Mouse (Mus musculus) myocyte (in vitro differentiated cells): ENCODE data around the gene Gm43738. TPM values are rescaled to one million over a fixed set of nuclear protein-coding genes. Genes with fewer than 3 reads are reported as not detected.
A peak's percentile ranks its signal among the peaks of the same experiment; 100 is the strongest.

Source experiments
- H3K27me3 ChIP-seq: one replicate; pipeline ENCODE4 v1.6.1; 2011; ENCODE audit not compliant: control insufficient read depth, insufficient read depth, insufficient read length
- H3K36me3 ChIP-seq: one replicate; pipeline ENCODE4 v1.6.1; 2011; ENCODE audit not compliant: control insufficient read depth, insufficient read depth
- H3K4me2 ChIP-seq: one replicate; pipeline ENCODE4 v1.6.1; 2011; ENCODE audit warnings: low read depth, control low read depth
- H3K4me3 ChIP-seq: one replicate; pipeline ENCODE4 v1.5.1; 2011; ENCODE audit warnings: mild to moderate bottlenecking, control low read depth, moderate library complexity
- H3K79me2 ChIP-seq: one replicate; pipeline ENCODE4 v1.6.1; 2011; ENCODE audit not compliant: control insufficient read depth, insufficient read depth
- H3ac ChIP-seq: one replicate; pipeline ENCODE4 v1.6.1; 2011; ENCODE audit not compliant: control insufficient read depth, insufficient read length
- CEBPB ChIP-seq: IDR thresholded peaks from 2 replicates; pipeline ENCODE4 v1.6.1; 2011; ENCODE audit warnings: mild to moderate bottlenecking, moderate library complexity; ENCODE audit not compliant: poor library complexity, insufficient read depth, severe bottlenecking
- E2F4 ChIP-seq: IDR thresholded peaks from one replicate; pipeline ENCODE4 v1.6.1; 2011; ENCODE audit warnings: mild to moderate bottlenecking, control low read depth, moderate library complexity; ENCODE audit not compliant: insufficient read depth
- MAX ChIP-seq: IDR thresholded peaks from one replicate; pipeline ENCODE4 v1.6.1; 2011; ENCODE audit warnings: low read depth, mild to moderate bottlenecking, control low read depth
- MYOD1 ChIP-seq, 3 experiments: IDR thresholded peaks; one replicate each; pipeline ENCODE4 v1.6.1; 2011; ENCODE audit warnings: control low read depth in 2 of 3, low read depth in 2 of 3, mild to moderate bottlenecking in 2 of 3, moderate library complexity in 1 of 3; ENCODE audit not compliant: insufficient read length in 2 of 3, control insufficient read depth in 1 of 3
- MYOG ChIP-seq, 3 experiments: IDR thresholded peaks; one replicate each; pipeline ENCODE4 v1.6.1; 2011; ENCODE audit warnings: control low read depth in 2 of 3, low read depth in 2 of 3, mild to moderate bottlenecking in 2 of 3; ENCODE audit not compliant: insufficient read length in 2 of 3, control insufficient read depth in 1 of 3, insufficient read depth in 1 of 3
- POLR2A ChIP-seq: IDR thresholded peaks from one replicate; pipeline ENCODE4 v1.6.1; 2011; ENCODE audit warnings: low read depth, mild to moderate bottlenecking, control low read depth, moderate library complexity; ENCODE audit not compliant: insufficient read length
- POLR2AphosphoS2 ChIP-seq: IDR thresholded peaks from one replicate; pipeline ENCODE4 v1.6.1; 2011; ENCODE audit warnings: low read depth, control low read depth; ENCODE audit not compliant: insufficient read length
- REST ChIP-seq: IDR thresholded peaks from one replicate; pipeline ENCODE4 v1.6.1; 2011; ENCODE audit warnings: mild to moderate bottlenecking, control low read depth, moderate library complexity; ENCODE audit not compliant: insufficient read depth, insufficient read length
- SRF ChIP-seq: IDR thresholded peaks from one replicate; pipeline ENCODE4 v1.6.1; 2011; ENCODE audit warnings: low read depth; ENCODE audit not compliant: control insufficient read depth, insufficient read length
- TCF12 ChIP-seq: IDR thresholded peaks from one replicate; pipeline ENCODE4 v1.6.1; 2011; ENCODE audit warnings: mild to moderate bottlenecking, control low read depth; ENCODE audit not compliant: poor library complexity, insufficient read depth, severe bottlenecking
- TCF3 ChIP-seq: IDR thresholded peaks from one replicate; pipeline ENCODE4 v1.6.1; 2011; ENCODE audit warnings: low read depth, control low read depth; ENCODE audit not compliant: insufficient read length
- USF1 ChIP-seq: IDR thresholded peaks from one replicate; pipeline ENCODE4 v1.6.1; 2011; ENCODE audit warnings: low read depth, mild to moderate bottlenecking, control low read depth, moderate library complexity
- polyA plus RNA-seq: library from polyadenylated mRNA; unstranded; fragments of >200 nt; fragmentation: generic; extraction: Trizol; gene quantifications from one replicate; pipeline ENCODE4 v1.2.1, GENCODE M21; 2012; ENCODE audit warnings: missing spikeins

Gene Gm43738
- polyA plus RNA-seq, 1 experiment: 0.02 TPM

DNA sequence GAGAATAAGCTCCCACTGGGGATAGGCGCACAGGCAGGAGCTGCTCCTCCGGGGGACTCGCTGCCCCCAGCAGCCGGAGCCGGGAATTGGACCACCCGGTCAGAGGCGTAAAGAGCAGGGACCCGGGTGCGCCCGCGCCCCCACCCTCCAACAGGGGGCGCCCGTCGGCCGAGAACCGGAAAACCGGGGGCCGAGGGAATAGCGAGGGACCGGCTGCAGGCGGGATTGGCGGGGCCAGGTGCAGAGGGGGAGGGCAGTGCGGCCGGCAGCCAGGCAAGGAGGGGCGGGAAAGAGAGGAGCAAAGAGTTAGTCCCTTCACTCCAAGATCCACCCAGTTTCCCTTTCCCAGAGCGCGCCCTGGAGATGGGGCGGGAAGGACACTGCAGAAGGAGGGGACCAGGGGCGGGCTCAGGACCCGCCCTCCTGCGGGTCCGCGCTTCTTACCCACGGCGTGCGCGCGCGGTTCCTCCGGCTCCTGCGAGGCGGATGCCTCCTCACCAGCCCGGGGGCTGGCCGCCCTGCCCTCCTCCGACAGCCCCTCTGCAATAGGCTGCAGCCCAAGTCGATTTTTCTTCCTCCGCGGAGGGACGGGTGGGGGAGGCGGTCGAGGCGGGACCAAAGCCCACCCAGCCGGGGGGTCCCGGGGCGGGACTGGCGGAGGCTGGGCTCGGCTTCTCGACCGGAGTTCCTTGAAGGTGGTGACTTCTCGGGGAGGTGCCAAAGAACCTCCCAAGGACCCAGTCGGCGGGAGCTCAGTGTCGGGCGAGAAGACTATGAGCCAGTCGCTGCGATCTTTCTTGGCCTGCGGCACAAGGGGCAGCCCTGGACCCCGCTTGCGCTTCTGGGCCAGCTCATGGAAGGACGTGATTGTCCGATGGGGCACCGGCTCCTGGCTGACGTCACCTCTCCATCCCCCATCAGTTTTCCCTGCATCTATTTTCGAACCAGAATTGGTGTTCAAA lies 9.9 kb downstream of the Gm43738 start:
- no peaks in the 10 kb centered on the region for H3K36me3 ChIP-seq
- TF ChIP-seq TCF12 (peak; percentile 89), REST (no peak), MYOG (IDR thresholded peaks at IDR 0.05; ENCODE audit: control insufficient read depth in 1 of 3, insufficient read depth in 1 of 3, insufficient read length in 2 of 3, low read depth in 2 of 3) (peak in 2 of 3 experiments; percentile 14 to 75), TCF3 (peak; percentile 97), POLR2A (peak; percentile 83), POLR2AphosphoS2 (peak; percentile 86), MYOD1 (IDR thresholded peaks at IDR 0.05; ENCODE audit: control insufficient read depth in 1 of 3, insufficient read length in 2 of 3, low read depth in 2 of 3) (peak in 2 of 3 experiments; percentile 100), MAX (no peak), E2F4 (no peak), SRF (peak; percentile 45), USF1 (no peak), CEBPB (no peak)
- peak overlapping the region; percentile 39 for H3ac ChIP-seq
- H3K4me2 ChIP-seq: peak overlapping the region; percentile 99
- H3K79me2 ChIP-seq: no peaks in the 10 kb centered on the region
- H3K4me3 ChIP-seq: peak overlapping the region; percentile 73
- no peaks in the 10 kb centered on the region for H3K27me3 ChIP-seq

DNA sequence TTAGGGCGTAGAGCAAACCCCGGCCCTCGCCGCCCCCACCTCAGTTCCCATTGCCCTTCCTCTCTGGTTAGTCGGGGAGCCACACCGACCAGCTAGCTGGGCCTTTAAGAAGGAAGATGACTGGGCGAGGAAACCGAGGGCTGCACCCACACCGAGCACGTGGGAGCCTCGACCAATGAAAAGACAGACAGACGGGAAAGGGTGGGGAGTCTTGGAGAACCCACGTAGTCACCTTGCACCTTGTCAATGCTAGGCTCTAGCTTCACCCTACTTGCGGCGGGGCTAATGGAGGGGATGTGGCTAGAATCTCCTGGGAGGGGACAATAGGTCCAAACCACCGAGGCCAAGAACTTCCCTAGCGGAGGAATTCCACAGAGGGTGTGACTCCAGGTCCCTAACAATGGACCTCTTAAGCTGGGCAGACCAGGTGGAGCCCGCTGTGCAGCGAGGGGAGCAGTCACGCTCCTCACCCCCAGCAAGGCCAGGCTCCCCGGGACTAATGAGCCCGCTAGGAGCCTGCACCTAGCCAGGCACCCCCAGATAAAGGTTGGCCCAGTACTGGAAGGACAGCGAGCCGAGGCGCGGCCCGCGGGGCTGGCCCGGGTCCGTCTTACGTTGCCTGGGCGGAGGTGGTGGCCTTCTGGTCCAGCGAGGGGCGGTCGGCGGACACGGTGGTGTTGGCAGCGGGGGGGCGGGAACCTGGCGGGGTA lies 10.9 kb downstream of the Gm43738 start:
- Histone ChIP-seq H3ac (peak overlapping the region; percentile 39), H3K79me2 (no peaks in the 10 kb centered on the region), H3K36me3 (no peaks in the 10 kb centered on the region), H3K4me2 (peak overlapping the region; percentile 99), H3K27me3 (no peaks in the 10 kb centered on the region), H3K4me3 (peak overlapping the region; percentile 73)
- TF ChIP-seq E2F4: no peak
- TF ChIP-seq TCF12: no peak
- TF ChIP-seq POLR2A: peak; percentile 77
- TF ChIP-seq SRF: no peak
- peak; percentile 98 for TF ChIP-seq USF1
- no peak for TF ChIP-seq TCF3
- no peak for TF ChIP-seq CEBPB
- TF ChIP-seq REST: no peak
- peak; percentile 75 for TF ChIP-seq POLR2AphosphoS2
- no peak for TF ChIP-seq MYOG (IDR thresholded peaks at IDR 0.05; ENCODE audit: control insufficient read depth in 1 of 3, insufficient read depth in 1 of 3, insufficient read length in 2 of 3, low read depth in 2 of 3)
- no peak for TF ChIP-seq MYOD1 (IDR thresholded peaks at IDR 0.05; ENCODE audit: control insufficient read depth in 1 of 3, insufficient read length in 2 of 3, low read depth in 2 of 3)
- no peak for TF ChIP-seq MAX

DNA sequence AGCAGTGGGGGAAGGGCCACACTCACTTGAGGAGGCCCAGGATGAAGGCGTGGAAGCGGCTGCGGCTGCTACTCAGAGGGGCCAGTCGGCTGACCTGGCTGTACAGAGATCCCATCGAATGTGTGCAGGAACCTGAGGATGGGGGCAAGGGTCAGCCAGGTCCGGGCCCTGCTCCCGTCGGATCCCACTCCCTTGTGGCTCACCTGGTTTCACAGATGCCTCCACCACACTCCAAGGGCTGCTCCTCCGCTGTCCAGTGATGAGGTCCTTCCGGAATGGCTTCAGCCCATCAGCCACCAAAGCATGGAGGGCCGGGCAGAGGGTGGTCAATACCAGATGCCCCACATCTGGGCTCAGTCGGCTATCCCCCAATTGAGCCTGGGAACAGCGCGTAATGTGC lies 11.9 kb downstream of the Gm43738 start:
- Histone ChIP-seq H3K27me3 (no peaks in the 10 kb centered on the region), H3K4me2 (peak overlapping the region; percentile 99), H3K4me3 (peak overlapping the region; percentile 73), H3K36me3 (no peaks in the 10 kb centered on the region), H3K79me2 (no peaks in the 10 kb centered on the region), H3ac (no peak overlapping the region)
- TF ChIP-seq MYOG (IDR thresholded peaks at IDR 0.05; ENCODE audit: control insufficient read depth in 1 of 3, insufficient read depth in 1 of 3, insufficient read length in 2 of 3, low read depth in 2 of 3): no peak
- TF ChIP-seq MAX: no peak
- TF ChIP-seq TCF12: no peak
- TF ChIP-seq TCF3: no peak
- TF ChIP-seq USF1: no peak

DNA sequence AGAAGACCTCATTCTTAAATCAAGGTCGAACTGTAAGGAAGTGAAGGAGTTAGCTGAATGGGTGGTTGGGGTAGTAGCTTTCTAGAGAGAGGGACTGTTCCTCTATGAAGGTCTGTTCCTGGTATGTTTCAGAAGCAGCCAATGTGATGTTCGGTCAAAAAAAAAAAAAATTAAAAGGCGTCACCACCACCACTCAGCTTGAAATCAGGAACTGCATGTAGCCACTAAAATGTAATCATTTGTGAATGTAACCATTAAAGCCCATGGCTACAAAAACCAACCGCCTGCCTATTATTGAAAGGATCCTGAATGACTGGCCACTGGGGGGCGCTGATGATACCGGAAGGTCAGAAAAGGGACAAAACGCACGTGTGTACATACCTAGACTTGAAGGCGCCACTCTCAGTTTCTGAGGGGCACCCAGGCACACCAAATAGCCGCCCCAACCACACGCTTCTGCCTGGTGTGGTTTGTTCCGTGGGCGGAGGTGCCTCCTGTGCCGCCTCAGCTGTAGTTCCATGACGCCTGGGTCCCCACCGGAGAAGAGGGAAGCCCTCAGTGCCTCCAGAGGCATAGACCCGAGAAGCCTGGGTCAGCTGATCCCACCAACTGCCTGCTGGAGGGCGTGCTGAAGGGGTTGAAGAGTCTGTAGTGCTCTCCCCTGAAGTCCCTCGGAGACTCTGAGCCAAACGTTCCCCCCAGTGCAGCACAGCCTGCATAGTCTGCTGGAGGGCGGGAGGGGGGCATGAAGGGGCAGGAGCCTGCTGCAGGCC lies 13.4 kb downstream of the Gm43738 start:
- Histone ChIP-seq H3K4me2 (no peak overlapping the region), H3K4me3 (no peak overlapping the region)
- TF ChIP-seq MAX (peak; percentile 9), REST (no peak), MYOD1 (IDR thresholded peaks at IDR 0.05; ENCODE audit: control insufficient read depth in 1 of 3, insufficient read length in 2 of 3, low read depth in 2 of 3) (no peak), E2F4 (no peak), POLR2AphosphoS2 (no peak)

More for the DNA sequence above, 13.4 kb downstream of the Gm43738 start:
- Histone ChIP-seq H3K36me3 (no peaks in the 10 kb centered on the region), H3K27me3 (no peaks in the 10 kb centered on the region), H3ac (no peak overlapping the region), H3K79me2 (no peaks in the 10 kb centered on the region)
